Mouse (Mus musculus) retina, adult 2 months (tissue): ENCODE results near the gene Arl5b.

ENCODE experiments used
- DNase-seq: peaks from one replicate; pipeline ENCODE4 v3.0.0-alpha.2; 2012; ENCODE audit warnings: low read depth, low spot score

Gene Arl5b

GRCm38 (mm10) chr2:15111808-15112440 is 62.7 kb downstream of the Arl5b start:
- DNase-seq, result no peak

- no peak for DNase-seq
Observed at GRCm38 (mm10) chr2:15112741-15113140, 63.5 kb downstream of the Arl5b start.

GRCm38 (mm10) chr2:15121217-15121680 is 72.1 kb downstream of the Arl5b start:
- DNase-seq, result no peak
